In the genomic region with DNA sequence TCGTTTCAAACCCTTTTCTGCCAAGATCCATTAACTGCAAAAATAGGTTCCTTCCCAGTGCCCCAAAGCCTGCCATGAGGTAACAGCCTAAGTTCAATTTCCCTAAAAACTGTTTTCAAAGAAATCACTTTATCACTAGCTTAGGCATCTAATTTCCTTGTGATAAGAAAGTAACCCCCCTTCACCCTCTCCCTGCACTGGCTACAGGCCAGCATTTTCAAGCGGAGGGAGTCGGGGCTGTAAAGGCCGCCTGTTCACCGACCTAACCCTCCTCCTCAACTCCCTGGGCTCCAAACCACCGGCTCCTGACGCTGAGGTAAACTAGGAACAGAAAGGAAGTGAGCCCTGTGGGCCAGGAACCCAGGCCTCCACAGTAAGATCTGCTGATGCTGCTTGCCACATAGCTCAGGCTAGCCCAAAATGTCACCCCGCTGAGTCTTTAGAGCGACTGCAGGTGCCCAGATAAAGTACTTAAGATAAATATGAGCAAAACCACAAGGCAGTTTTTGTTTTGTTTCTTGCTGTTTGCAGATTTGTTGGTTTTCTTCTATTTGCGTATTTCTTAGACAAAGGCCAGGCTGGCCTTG, we compare ENCODE assay signal across 17 mouse cellular contexts.
DNase-seq lines count a peak whose midpoint lies in the region; ATAC-seq lines count a peak whose summit lies in the region.
"Had no signal": no experiment of that assay in that cellular context is flagged by ENCODE, and none has a peak within 500 bp of the region (broad histone marks: within the 10 kb centered on the region; RNA-seq: fewer than 3 reads in every experiment).

No protein-coding gene starts in this region.

- intact Hi-C loops in heart, postnatal 25 days (cut with DNase I): loop anchor here (5.0 kb wide), 1 partner anchor 63 kb away; a partner anchor contains a TSS

- no peaks in the 10 kb centered on the region for H3K9me3 ChIP-seq in heart, embryonic 13.5 days
- no peaks in the 10 kb centered on the region for H3K9me3 ChIP-seq in liver, embryonic 12.5 days (replicated peaks)
- H3K9me3 ChIP-seq: limb, embryonic 12.5 days; megakaryocyte, embryonic 14.5 days had no signal

- H3K9ac ChIP-seq in heart, embryonic 13.5 days: no peak overlapping the region
- no peak overlapping the region for H3K9ac ChIP-seq in liver, embryonic 12.5 days
- H3K9ac ChIP-seq: limb, embryonic 12.5 days had no signal

- H3K27ac ChIP-seq in heart, embryonic 13.5 days (replicated peaks): peak overlapping the region; percentile 42
- no peak overlapping the region for H3K27ac ChIP-seq in liver, embryonic 12.5 days
- H3K27ac ChIP-seq: hindbrain, postnatal 0 days; limb, embryonic 12.5 days had no signal

- H3K36me3 ChIP-seq in heart, embryonic 13.5 days: no peaks in the 10 kb centered on the region; the same call in 1 of the 2 replicates
- H3K36me3 ChIP-seq in liver, embryonic 12.5 days: peaks cover 8% of the 10 kb centered on the region; the same call in 1 of the 2 replicates
- H3K36me3 ChIP-seq: limb, embryonic 12.5 days had no signal

- H3K4me3 ChIP-seq in heart, embryonic 13.5 days: no peak overlapping the region
- no peak overlapping the region for H3K4me3 ChIP-seq in liver, embryonic 12.5 days
- H3K4me3 ChIP-seq: limb, embryonic 12.5 days; megakaryocyte, embryonic 14.5 days had no signal

- DNase-seq in heart, postnatal 25 days (ENCODE audit: low spot score): no peak
- DNase-seq in liver: peak; percentile 35
- peak; percentile 53 for DNase-seq in MEL-GATA-1-ER (ENCODE audit: extremely low read depth, low read depth)
- DNase-seq in natural killer cell, adult 2 months (ENCODE audit: low spot score in 2 of 2): no peak
- no peak for DNase-seq in MN1 (ENCODE audit: low spot score)
- DNase-seq: gastrocnemius, postnatal 14 days; heart, postnatal 4 days; kidney, adult 11 months; lung, adult 2 months; thymus, postnatal 4 days had no signal

- WGBS in heart, embryonic 13.5 days: 46% methylated on average over 10 of the region's 10 CpGs
- WGBS in liver, embryonic 12.5 days (ENCODE audit: insufficient replicate concordance): 33% methylated on average over 10 of the region's 10 CpGs

- peaks cover 47% of the 10 kb centered on the region for H3K4me1 ChIP-seq in heart, embryonic 13.5 days
- peaks cover 48% of the 10 kb centered on the region for H3K4me1 ChIP-seq in liver, embryonic 12.5 days

- no peak for ATAC-seq in heart, embryonic 13.5 days (ENCODE audit: extremely low read depth, insufficient number of reproducible peaks, low FRiP score, low TSS enrichment)
- ATAC-seq in liver, embryonic 12.5 days: no peak
- peak; percentile 60 for ATAC-seq in megakaryocyte-erythroid progenitor cell, adult 5-6 weeks (replicated peaks; ENCODE audit: low FRiP score, low TSS enrichment, poor library complexity, severe bottlenecking)
- ATAC-seq: hindbrain, postnatal 0 days; midbrain, embryonic 16.5 days had no signal

- no peak overlapping the region for H3K4me2 ChIP-seq in heart, embryonic 13.5 days
- no peak overlapping the region for H3K4me2 ChIP-seq in liver, embryonic 12.5 days
- H3K4me2 ChIP-seq: limb, embryonic 12.5 days had no signal

- H3K27me3 ChIP-seq in heart, embryonic 13.5 days (replicated peaks): peaks cover 10% of the 10 kb centered on the region; the same call in 1 of the 2 replicates
- H3K27me3 ChIP-seq in liver, embryonic 12.5 days (replicated peaks): no peaks in the 10 kb centered on the region
- H3K27me3 ChIP-seq: limb, embryonic 12.5 days had no signal

Comparison
In these comparisons a context has a peak if more than half of its experiments do, and no peak if none do; other contexts are left out.
1. DNase-seq: peak in liver (single experiment) and MEL-GATA-1-ER (single experiment); none in heart, postnatal 25 days (single experiment), natural killer cell, adult 2 months (0 of 2) and MN1 (single experiment).